Mouse (Mus musculus) lung, postnatal 14 days (tissue): Measurements from ENCODE around the gene Phf23.
A peak's percentile ranks its signal among the peaks of the same experiment; 100 is the strongest.

Source experiments
- DNase-seq: peaks from one replicate; pipeline ENCODE4 v3.0.0; 2021

Phf23 gene

DNA sequence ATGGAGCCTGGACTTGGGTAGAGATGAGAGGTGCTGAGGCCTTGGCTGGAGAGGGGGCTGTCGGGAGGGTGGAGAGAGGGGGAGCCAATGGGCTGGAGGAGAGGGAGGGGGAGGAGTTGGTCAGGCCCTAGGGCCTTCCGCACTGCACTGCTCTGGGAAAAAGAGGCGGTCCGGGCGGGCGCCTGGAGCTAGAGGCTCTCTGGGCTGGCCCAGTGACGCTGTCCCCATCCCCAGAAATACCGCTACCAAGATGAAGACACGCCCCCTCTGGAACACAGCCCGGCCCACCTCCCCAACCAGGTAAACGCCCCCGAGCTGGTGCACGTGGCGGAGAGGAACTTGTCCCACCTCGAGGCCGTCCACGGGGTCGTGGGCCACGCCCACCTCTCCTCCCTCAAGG, 31.1 kb downstream of the Phf23 start:
- peak; percentile 40 for DNase-seq

- DNase-seq: peak; percentile 28
Measured at GRCm38 (mm10) chr11:70027397-70027796, 31.8 kb downstream of the Phf23 start.

GRCm38 (mm10) chr11:70028401-70029129, 33.0 kb downstream of the Phf23 start:
- no peak for DNase-seq

DNA sequence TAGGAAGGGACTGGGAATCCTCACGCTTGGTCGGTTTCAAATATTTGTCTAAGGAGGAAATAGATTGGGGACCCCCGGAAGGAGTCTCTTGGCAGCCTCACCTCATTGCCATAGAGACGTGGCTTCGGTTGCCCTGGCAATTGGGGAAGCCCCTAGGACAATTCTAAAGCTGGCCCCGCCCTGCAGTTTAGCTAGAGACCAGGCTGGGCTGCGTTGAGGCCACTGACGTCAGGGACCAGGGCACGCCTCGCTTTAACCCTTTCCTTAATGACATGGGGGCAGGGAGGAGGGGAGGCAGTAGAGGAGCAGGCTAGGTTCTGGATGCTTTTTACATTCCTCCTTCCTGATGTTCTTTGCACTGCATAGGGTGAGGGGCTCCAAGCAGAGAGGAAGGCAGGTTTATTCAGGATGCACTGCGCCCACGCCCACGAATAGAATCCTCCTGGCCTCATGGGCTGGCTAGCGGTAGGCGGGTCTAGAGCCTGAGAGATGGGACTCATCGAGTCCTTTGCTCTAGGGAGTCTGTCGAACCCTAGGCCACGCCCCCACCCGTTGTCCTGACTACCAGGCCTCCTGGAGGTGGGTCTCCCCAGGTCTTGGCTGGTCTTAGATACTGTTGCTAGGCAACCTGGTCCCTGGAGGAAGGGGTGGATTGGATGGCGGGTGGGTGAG, 33.7 kb downstream of the Phf23 start:
- peak; percentile 50 for DNase-seq

DNA sequence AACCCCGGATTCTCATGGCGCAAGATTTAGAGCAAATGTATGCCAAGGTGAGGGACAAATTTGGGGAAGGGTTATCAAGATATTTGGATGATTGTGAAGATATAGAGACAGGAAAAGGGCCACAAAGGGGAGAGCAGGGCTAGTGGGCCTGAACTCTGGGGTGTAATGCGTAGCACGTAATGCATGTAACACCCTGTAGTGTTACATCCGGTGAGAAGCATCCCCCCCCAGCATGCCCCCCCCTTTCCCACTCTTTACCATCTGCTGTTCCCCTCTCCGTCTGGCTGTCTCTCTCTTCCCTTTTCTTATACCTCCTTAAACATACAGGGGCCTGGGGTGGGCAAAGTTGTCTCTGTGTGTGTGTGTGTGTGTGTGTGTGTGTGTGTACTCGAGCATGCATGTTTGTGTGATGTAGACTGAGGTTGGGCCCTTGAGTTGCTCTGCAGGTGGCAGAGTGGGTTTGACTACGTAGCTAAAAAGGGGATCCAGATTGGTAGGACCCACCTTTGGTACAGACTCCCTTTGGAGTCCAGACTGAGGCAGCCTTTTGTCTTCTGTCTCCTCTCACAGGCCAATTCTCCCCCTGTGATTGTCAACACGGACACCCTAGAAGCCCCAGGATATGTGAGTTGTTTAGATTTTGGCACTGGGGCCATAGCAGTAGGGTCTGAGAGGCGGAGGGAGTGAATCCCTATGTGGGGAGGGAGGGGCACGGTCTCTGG, 34.4 kb downstream of the Phf23 start:
- DNase-seq: no peak

GRCm38 (mm10) chr11:70030651-70031320, 35.2 kb downstream of the Phf23 start:
- no peak for DNase-seq

DNA sequence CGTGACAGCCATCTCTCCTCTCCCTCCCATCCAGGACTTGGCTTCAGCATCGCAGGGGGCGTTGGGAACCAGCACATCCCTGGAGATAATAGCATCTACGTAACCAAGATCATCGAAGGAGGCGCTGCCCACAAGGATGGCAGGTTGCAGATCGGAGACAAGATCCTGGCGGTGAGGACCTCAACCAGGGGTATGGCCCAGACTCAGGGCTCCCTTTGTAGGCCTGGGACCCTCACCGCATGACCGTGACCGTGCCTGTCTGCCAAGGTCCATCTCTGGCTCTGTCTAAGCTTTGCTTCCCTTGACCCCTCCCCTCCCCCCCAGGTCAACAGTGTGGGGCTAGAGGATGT, 35.7 kb downstream of the Phf23 start:
- no peak for DNase-seq

DNA sequence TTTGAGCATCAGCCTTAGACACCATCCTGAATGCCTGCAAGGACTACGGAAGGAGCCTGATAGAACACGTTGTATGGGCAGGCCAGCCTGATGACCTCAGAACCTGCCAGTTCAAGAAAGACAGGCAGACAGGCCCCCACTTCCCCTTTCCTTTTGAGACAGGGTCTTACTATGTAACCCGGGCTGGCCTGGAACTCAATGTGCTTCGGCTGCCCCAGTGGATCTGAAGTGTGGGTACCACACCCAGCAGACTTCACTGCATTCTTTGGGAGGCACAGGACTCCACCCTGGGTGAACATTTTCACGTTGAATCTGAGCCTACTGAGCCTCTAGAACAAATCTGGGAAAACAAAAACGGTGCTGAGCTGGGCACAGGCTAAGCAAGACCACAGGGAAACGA, 42.6 kb downstream of the Phf23 start:
- no peak for DNase-seq

- DNase-seq: no peak
Measured at GRCm38 (mm10) chr11:70039631-70040030, 44.1 kb downstream of the Phf23 start.

- DNase-seq: no peak
Measured at GRCm38 (mm10) chr11:70040184-70040583, 44.6 kb downstream of the Phf23 start.

GRCm38 (mm10) chr11:70042309-70043085, 46.9 kb downstream of the Phf23 start:
- DNase-seq: no peak

- DNase-seq: no peak
Measured at GRCm38 (mm10) chr11:70043665-70044064, 48.1 kb downstream of the Phf23 start.

- DNase-seq: no peak
Measured at GRCm38 (mm10) chr11:70045435-70045834, 49.9 kb downstream of the Phf23 start.

- DNase-seq: no peak
Measured at GRCm38 (mm10) chr11:70049366-70049765, 53.8 kb downstream of the Phf23 start.
